Mouse (Mus musculus): ENCODE measurements at regions not wholly inside any gene's neighbourhood (a gene's known extent, or its start where the extent isn't known, plus 50 kb on each side); places are given as distances from the start of the nearest gene placed in this dataset.

GRCm38 (mm10) chr14:120560416-120560815 lies 82.2 kb downstream of the Rap2a start:
- 94% methylated on average over 7 of the region's 7 CpGs for WGBS
- no peak overlapping the region for H3K4me3 ChIP-seq
- H3K36me3 ChIP-seq: no peaks in the 10 kb centered on the region
- H3K27me3 ChIP-seq (ENCODE audit: low read depth, poor library complexity, severe bottlenecking): no peaks in the 10 kb centered on the region
- H3K27ac ChIP-seq: no peak overlapping the region
- no peaks in the 10 kb centered on the region for H3K9me3 ChIP-seq (replicated peaks)
- no peak for DNase-seq (ENCODE audit: low spot score)
- no peaks in the 10 kb centered on the region for H3K4me1 ChIP-seq

- WGBS: 92% methylated on average over 2 of the region's 2 CpGs
- Histone ChIP-seq H3K4me3 (no peak overlapping the region), H3K27me3 (ENCODE audit: low read depth, poor library complexity, severe bottlenecking) (no peaks in the 10 kb centered on the region), H3K9me3 (replicated peaks) (no peaks in the 10 kb centered on the region), H3K27ac (no peak overlapping the region), H3K36me3 (no peaks in the 10 kb centered on the region), H3K4me1 (no peaks in the 10 kb centered on the region)
- no peak for DNase-seq (ENCODE audit: low spot score)
Measured at GRCm38 (mm10) chr14:120560987-120561386, 82.7 kb downstream of the Rap2a start.

- Histone ChIP-seq H3K27me3 (ENCODE audit: low read depth, poor library complexity, severe bottlenecking) (no peaks in the 10 kb centered on the region), H3K4me1 (no peaks in the 10 kb centered on the region), H3K9me3 (replicated peaks) (no peaks in the 10 kb centered on the region), H3K36me3 (no peaks in the 10 kb centered on the region), H3K4me3 (no peak overlapping the region), H3K27ac (no peak overlapping the region)
- no peak for DNase-seq (ENCODE audit: low spot score)
- WGBS: 83% methylated on average over 1 of the region's 1 CpGs
Measured at GRCm38 (mm10) chr14:120566945-120567344, 88.7 kb downstream of the Rap2a start.

GRCm38 (mm10) chr14:120568054-120568453 lies 89.8 kb downstream of the Rap2a start:
- Histone ChIP-seq H3K4me1 (no peaks in the 10 kb centered on the region), H3K27me3 (ENCODE audit: low read depth, poor library complexity, severe bottlenecking) (no peaks in the 10 kb centered on the region)

GRCm38 (mm10) chr14:120572238-120572637 lies 94.0 kb downstream of the Rap2a start:
- Histone ChIP-seq H3K27ac (no peak overlapping the region), H3K9me3 (replicated peaks) (no peaks in the 10 kb centered on the region), H3K4me1 (no peaks in the 10 kb centered on the region), H3K27me3 (ENCODE audit: low read depth, poor library complexity, severe bottlenecking) (no peaks in the 10 kb centered on the region), H3K4me3 (no peak overlapping the region), H3K36me3 (no peaks in the 10 kb centered on the region)
- DNase-seq (ENCODE audit: low spot score): no peak
- 93% methylated on average over 10 of the region's 10 CpGs for WGBS

More at GRCm38 (mm10) chr14:120568054-120568453, 89.8 kb downstream of the Rap2a start:
- WGBS: 90% methylated on average over 4 of the region's 4 CpGs
- no peaks in the 10 kb centered on the region for H3K9me3 ChIP-seq (replicated peaks)
- no peak for DNase-seq (ENCODE audit: low spot score)
- no peaks in the 10 kb centered on the region for H3K36me3 ChIP-seq
- H3K4me3 ChIP-seq: no peak overlapping the region
- H3K27ac ChIP-seq: no peak overlapping the region

GRCm38 (mm10) chr14:120575202-120575601 lies 97.0 kb downstream of the Rap2a start:
- Histone ChIP-seq H3K4me3 (no peak overlapping the region), H3K4me1 (no peaks in the 10 kb centered on the region), H3K27me3 (ENCODE audit: low read depth, poor library complexity, severe bottlenecking) (no peaks in the 10 kb centered on the region), H3K36me3 (no peaks in the 10 kb centered on the region), H3K9me3 (replicated peaks) (no peaks in the 10 kb centered on the region), H3K27ac (no peak overlapping the region)
- no peak for DNase-seq (ENCODE audit: low spot score)
- WGBS: 90% methylated on average over 6 of the region's 6 CpGs

GRCm38 (mm10) chr14:120578352-120579080 lies 100.3 kb downstream of the Rap2a start:
- H3K9me3 ChIP-seq (replicated peaks): no peaks in the 10 kb centered on the region
- H3K27me3 ChIP-seq (ENCODE audit: low read depth, poor library complexity, severe bottlenecking): no peaks in the 10 kb centered on the region
- no peak for DNase-seq (ENCODE audit: low spot score)
- no peak overlapping the region for H3K4me3 ChIP-seq
- H3K36me3 ChIP-seq: no peaks in the 10 kb centered on the region
- 91% methylated on average over 11 of the region's 11 CpGs for WGBS
- H3K27ac ChIP-seq: no peak overlapping the region
- no peaks in the 10 kb centered on the region for H3K4me1 ChIP-seq

GRCm38 (mm10) chr14:120583807-120584206 lies 105.6 kb downstream of the Rap2a start:
- H3K27ac ChIP-seq: no peak overlapping the region
- no peaks in the 10 kb centered on the region for H3K9me3 ChIP-seq (replicated peaks)
- H3K4me3 ChIP-seq: no peak overlapping the region
- H3K27me3 ChIP-seq (ENCODE audit: low read depth, poor library complexity, severe bottlenecking): no peaks in the 10 kb centered on the region
- no peak for DNase-seq (ENCODE audit: low spot score)
- no peaks in the 10 kb centered on the region for H3K4me1 ChIP-seq
- H3K36me3 ChIP-seq: no peaks in the 10 kb centered on the region
- WGBS: 79% methylated on average over 3 of the region's 3 CpGs

GRCm38 (mm10) chr14:120592191-120592590 lies 113.9 kb downstream of the Rap2a start:
- Histone ChIP-seq H3K9me3 (replicated peaks) (no peaks in the 10 kb centered on the region), H3K27me3 (ENCODE audit: low read depth, poor library complexity, severe bottlenecking) (no peaks in the 10 kb centered on the region), H3K4me3 (no peak overlapping the region), H3K27ac (no peak overlapping the region), H3K4me1 (no peaks in the 10 kb centered on the region), H3K36me3 (no peaks in the 10 kb centered on the region)
- WGBS: 89% methylated on average over 2 of the region's 2 CpGs
- no peak for DNase-seq (ENCODE audit: low spot score)

- DNase-seq (ENCODE audit: low spot score): no peak
- H3K27me3 ChIP-seq (ENCODE audit: low read depth, poor library complexity, severe bottlenecking): no peaks in the 10 kb centered on the region
- WGBS: 89% methylated on average over 9 of the region's 9 CpGs
- no peaks in the 10 kb centered on the region for H3K4me1 ChIP-seq
- no peaks in the 10 kb centered on the region for H3K36me3 ChIP-seq
- H3K4me3 ChIP-seq: no peak overlapping the region
- no peaks in the 10 kb centered on the region for H3K9me3 ChIP-seq (replicated peaks)
- H3K27ac ChIP-seq: no peak overlapping the region
Measured at GRCm38 (mm10) chr14:120600414-120600935, 122.2 kb downstream of the Rap2a start.

GRCm38 (mm10) chr14:120601510-120601909 lies 123.3 kb downstream of the Rap2a start:
- no peaks in the 10 kb centered on the region for H3K27me3 ChIP-seq (ENCODE audit: low read depth, poor library complexity, severe bottlenecking)
- H3K27ac ChIP-seq: no peak overlapping the region
- WGBS: 91% methylated on average over 7 of the region's 7 CpGs
- no peaks in the 10 kb centered on the region for H3K36me3 ChIP-seq
- no peaks in the 10 kb centered on the region for H3K4me1 ChIP-seq
- H3K9me3 ChIP-seq (replicated peaks): no peaks in the 10 kb centered on the region
- no peak overlapping the region for H3K4me3 ChIP-seq
- DNase-seq (ENCODE audit: low spot score): no peak

- no peaks in the 10 kb centered on the region for H3K9me3 ChIP-seq (replicated peaks)
- no peak for DNase-seq (ENCODE audit: low spot score)
- H3K4me1 ChIP-seq: no peaks in the 10 kb centered on the region
- no peak overlapping the region for H3K27ac ChIP-seq
- H3K4me3 ChIP-seq: no peak overlapping the region
- H3K27me3 ChIP-seq (ENCODE audit: low read depth, poor library complexity, severe bottlenecking): no peaks in the 10 kb centered on the region
- 72% methylated on average over 6 of the region's 6 CpGs for WGBS
- no peaks in the 10 kb centered on the region for H3K36me3 ChIP-seq
Measured at GRCm38 (mm10) chr14:120603849-120604492, 125.7 kb downstream of the Rap2a start.

- DNase-seq (ENCODE audit: low spot score): no peak
Measured at GRCm38 (mm10) chr14:120607801-120608200, 129.6 kb downstream of the Rap2a start.

More at GRCm38 (mm10) chr14:120607801-120608200, 129.6 kb downstream of the Rap2a start:
- H3K9me3 ChIP-seq (replicated peaks): no peaks in the 10 kb centered on the region
- no peaks in the 10 kb centered on the region for H3K27me3 ChIP-seq (ENCODE audit: low read depth, poor library complexity, severe bottlenecking)
- no peak overlapping the region for H3K27ac ChIP-seq
- H3K4me1 ChIP-seq: no peaks in the 10 kb centered on the region
- WGBS: 91% methylated on average over 3 of the region's 3 CpGs
- H3K36me3 ChIP-seq: no peaks in the 10 kb centered on the region
- H3K4me3 ChIP-seq: no peak overlapping the region
